Mouse (Mus musculus) adrenal gland, postnatal 10 days (tissue): ENCODE results near the gene Abcg8. TPM values are rescaled to one million over a fixed set of nuclear protein-coding genes. Genes with fewer than 3 reads are reported as not detected.

Experiments
- total RNA-seq, 2 experiments: library from RNA; stranded (reverse); gene quantifications; 2 replicates each; pipeline ENCODE4 v1.2.3; 2021

Abcg8 gene
- total RNA-seq, 2 experiments from 2014 or later, result 8.9 to 23.3 TPM

Other genes with a start within 250 kb of the Abcg8 start
- 10 to 100 TPM; 13.0 to 18.4 TPM for gene Thada, start 210.1 kb upstream of the Abcg8 start, total RNA-seq
- 1 to 10 TPM; 7.4 to 7.6 TPM for gene Plekhh2, start 164.4 kb upstream of the Abcg8 start, total RNA-seq
- gene Dync2li1, start 49.8 kb upstream of the Abcg8 start, total RNA-seq, result 10 to 100 TPM; 14.6 to 17.9 TPM
- 10 to 100 TPM in 1 of 2 experiments, 1 to 10 TPM in 1; 9.3 to 16.9 TPM for gene Abcg5, start 6.7 kb downstream of the Abcg8 start, total RNA-seq
- 100 to 1,000 TPM in 1 of 2 experiments, 10 to 100 TPM in 1; 88.9 to 101 TPM for gene Lrpprc, start 114.5 kb downstream of the Abcg8 start, total RNA-seq